Mouse (Mus musculus) heart, postnatal 10 days (tissue): ENCODE measurements around the gene D11Wsu47e. TPM values are rescaled to one million over a fixed set of nuclear protein-coding genes. Genes with fewer than 3 reads are reported as not detected.

Source experiments
- DNase-seq, 2 experiments: peaks; one replicate each; pipeline ENCODE4 v3.0.0; 2021
- intact Hi-C: fragments of 180-260 bp; cut with DNase I; formaldehyde crosslinking; loops from one replicate; pipeline ENCODE4 v1.15.1; 2025
- total RNA-seq, 2 experiments: library from RNA; stranded (reverse); gene quantifications; 2 replicates each; pipeline ENCODE4 v1.2.3; 2021

The D11Wsu47e gene
- total RNA-seq, 2 experiments from 2014 or later, result 7.1 to 8.4 TPM

GRCm38 (mm10) chr11:113664279-113664678, 19.9 kb upstream of the D11Wsu47e start:
- intact Hi-C loops, result no loop called here
- no peak for DNase-seq

GRCm38 (mm10) chr11:113666205-113666604, 18.0 kb upstream of the D11Wsu47e start:
- DNase-seq, result no peak
- intact Hi-C loops, result no loop called here

GRCm38 (mm10) chr11:113666648-113667047, 17.6 kb upstream of the D11Wsu47e start:
- intact Hi-C loops, result no loop called here
- no peak for DNase-seq

- intact Hi-C loops, result no loop called here
- no peak for DNase-seq
These were observed 17.1 kb upstream of the D11Wsu47e start for GRCm38 (mm10) chr11:113667122-113667521.

- intact Hi-C loops, result no loop called here
- no peak for DNase-seq
These were observed 16.5 kb upstream of the D11Wsu47e start for GRCm38 (mm10) chr11:113667704-113668103.

GRCm38 (mm10) chr11:113668857-113669256, 15.4 kb upstream of the D11Wsu47e start:
- DNase-seq, result no peak
- intact Hi-C loops, result no loop called here

- intact Hi-C loops, result no loop called here
- DNase-seq, result no peak
These were observed 14.5 kb upstream of the D11Wsu47e start for GRCm38 (mm10) chr11:113669711-113670110.

- peak; percentile 28 to 30 for DNase-seq
- intact Hi-C loops, result no loop called here
These were observed 10.6 kb upstream of the D11Wsu47e start for GRCm38 (mm10) chr11:113673614-113674013.

- intact Hi-C loops, result no loop called here
- DNase-seq, result no peak
These were observed 9.6 kb upstream of the D11Wsu47e start for GRCm38 (mm10) chr11:113674595-113674994.

GRCm38 (mm10) chr11:113676847-113677246, 7.4 kb upstream of the D11Wsu47e start:
- intact Hi-C loops, result no loop called here
- DNase-seq, result no peak

GRCm38 (mm10) chr11:113677378-113677777, 6.8 kb upstream of the D11Wsu47e start:
- intact Hi-C loops, result no loop called here
- no peak for DNase-seq

GRCm38 (mm10) chr11:113678373-113678772, 5.8 kb upstream of the D11Wsu47e start:
- intact Hi-C loops, result no loop called here
- peak in 1 of 2 experiments; percentile 30 for DNase-seq

GRCm38 (mm10) chr11:113680954-113681353, 3.3 kb upstream of the D11Wsu47e start:
- no peak for DNase-seq
- intact Hi-C loops, result no loop called here

GRCm38 (mm10) chr11:113681979-113682378, 2.2 kb upstream of the D11Wsu47e start:
- intact Hi-C loops, result loop anchor here (2.0 kb wide), 1 partner anchor 33 kb away; the partner anchor contains the start of gene Cog1
- DNase-seq, result no peak

GRCm38 (mm10) chr11:113682897-113683626, 1.1 kb upstream of the D11Wsu47e start:
- intact Hi-C loops, result loop anchor here (2.0 kb wide), 1 partner anchor 34 kb away; the partner anchor contains the start of gene Cog1
- DNase-seq, result peak; percentile 58 to 66

GRCm38 (mm10) chr11:113683627-113683956, 620 bp upstream of the D11Wsu47e start:
- DNase-seq, result no peak
- intact Hi-C loops, result loop anchor here (2.0 kb wide), 1 partner anchor 35 kb away; the partner anchor contains the start of gene Cog1

- DNase-seq, result no peak
- intact Hi-C loops, result no loop called here
These were observed 655 bp downstream of the D11Wsu47e start for GRCm38 (mm10) chr11:113684707-113685426.

- no peak for DNase-seq
- intact Hi-C loops, result no loop called here
These were observed 2.8 kb downstream of the D11Wsu47e start for GRCm38 (mm10) chr11:113687031-113687430.

- intact Hi-C loops, result no loop called here
- DNase-seq, result no peak
These were observed 6.3 kb downstream of the D11Wsu47e start for GRCm38 (mm10) chr11:113690506-113690905.

- intact Hi-C loops, result no loop called here
- DNase-seq, result no peak
These were observed 7.1 kb downstream of the D11Wsu47e start for GRCm38 (mm10) chr11:113691318-113691717.

GRCm38 (mm10) chr11:113691851-113692250, 7.6 kb downstream of the D11Wsu47e start:
- intact Hi-C loops, result no loop called here

GRCm38 (mm10) chr11:113697571-113697970, 13.4 kb downstream of the D11Wsu47e start:
- DNase-seq, result no peak
- intact Hi-C loops, result no loop called here

More at GRCm38 (mm10) chr11:113691851-113692250, 7.6 kb downstream of the D11Wsu47e start:
- no peak for DNase-seq
